Mouse (Mus musculus): ENCODE data around the gene Fancc.
A peak's percentile ranks its signal among the peaks of the same experiment; 100 is the strongest.

The Fancc gene

DNA sequence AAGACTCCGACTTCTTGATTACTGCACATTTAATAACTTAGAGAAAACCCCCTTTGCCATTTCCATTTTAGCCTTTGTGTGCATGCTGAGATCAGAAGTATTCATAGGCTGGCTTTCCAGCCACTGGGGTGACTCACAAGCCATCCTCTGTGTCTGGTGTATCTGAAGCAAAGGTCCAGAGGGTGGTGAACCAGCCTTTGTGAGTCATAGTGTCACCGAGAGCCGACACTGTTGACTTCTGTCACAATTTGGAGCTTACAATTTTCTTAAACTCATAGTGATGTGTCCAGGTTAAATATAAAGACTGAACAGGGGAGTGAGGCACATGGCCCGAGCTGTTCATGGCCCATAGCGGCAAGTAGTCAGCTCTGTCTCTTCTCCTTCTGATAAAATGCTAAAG is 253.5 kb downstream of the Fancc start:
- no peak for DNase-seq (ENCODE audit: low spot score)

- no peak for DNase-seq (ENCODE audit: low spot score)
These were observed 254.5 kb downstream of the Fancc start for GRCm38 (mm10) chr13:63242401-63243192.

DNA sequence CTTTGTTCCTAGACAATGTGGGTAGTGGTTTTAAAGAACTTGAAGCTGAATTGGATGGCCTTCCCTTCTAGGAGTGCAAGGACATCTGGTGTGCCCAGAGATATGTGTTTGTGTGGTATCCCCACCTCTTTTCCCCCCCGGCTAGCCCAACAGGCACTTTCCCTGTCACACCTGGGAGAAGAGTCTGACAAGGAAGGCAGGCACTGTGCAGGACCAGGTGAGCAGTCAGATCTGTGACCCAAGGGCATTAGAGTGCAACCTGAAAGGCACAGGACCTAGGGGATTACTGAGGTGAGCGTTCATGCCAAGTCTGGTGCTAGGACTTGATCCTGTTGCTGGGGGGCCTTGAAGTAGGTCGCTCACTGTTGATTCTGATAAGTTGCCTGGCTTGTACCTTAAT is 255.4 kb downstream of the Fancc start:
- no peak for DNase-seq (ENCODE audit: low spot score)

DNA sequence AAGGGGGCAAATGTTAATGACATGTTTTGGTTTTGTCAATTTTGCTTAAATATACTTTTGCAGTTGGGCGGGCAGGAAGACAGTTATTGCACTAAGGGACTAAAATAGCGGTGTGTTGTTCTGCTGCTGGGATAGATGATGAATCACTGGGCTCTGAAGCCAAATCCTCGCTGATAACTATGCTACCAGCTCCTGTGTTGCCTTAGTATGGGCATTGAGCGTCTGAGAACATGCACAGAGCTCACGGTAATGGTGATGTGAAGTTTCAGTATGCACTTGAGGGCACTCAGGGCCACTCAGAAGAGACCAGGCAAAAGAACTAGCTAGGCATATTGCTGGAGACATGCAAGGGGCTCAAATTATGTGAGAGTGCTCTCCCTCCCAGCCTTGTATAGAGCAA is 256.2 kb downstream of the Fancc start:
- no peak for DNase-seq (ENCODE audit: low spot score)

GRCm38 (mm10) chr13:63239877-63240671 is 257.0 kb downstream of the Fancc start:
- peak; percentile 65 for DNase-seq (ENCODE audit: low spot score)

GRCm38 (mm10) chr13:63239301-63239804 is 257.7 kb downstream of the Fancc start:
- peak; percentile 28 for DNase-seq (ENCODE audit: low spot score)

- DNase-seq (ENCODE audit: low spot score): no peak
These were observed 259.0 kb downstream of the Fancc start for GRCm38 (mm10) chr13:63238045-63238444.

GRCm38 (mm10) chr13:63236159-63236893 is 260.8 kb downstream of the Fancc start:
- DNase-seq (ENCODE audit: low spot score): no peak

DNA sequence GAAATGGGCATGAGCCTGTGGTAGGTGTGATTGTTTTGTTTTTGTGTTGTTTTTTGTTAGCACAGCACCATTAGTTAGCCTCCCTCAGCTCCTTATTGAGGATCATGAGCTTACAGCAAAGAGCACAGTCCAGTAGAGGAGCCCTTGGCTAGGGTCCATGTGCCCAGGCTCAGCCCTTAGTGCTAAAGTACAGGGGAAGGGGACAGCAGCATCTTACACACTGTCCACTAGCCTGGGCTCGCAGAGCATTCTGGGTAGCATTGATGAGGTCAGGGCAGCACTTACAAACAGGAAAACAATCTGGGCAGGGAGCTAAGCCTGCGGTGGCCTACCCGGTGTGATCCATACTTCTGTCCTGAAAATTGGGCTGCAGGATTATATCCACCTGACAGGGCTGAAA is 261.5 kb downstream of the Fancc start:
- no peak for DNase-seq (ENCODE audit: low spot score)

Data from retina, embryonic 14.5 days (tissue).